Mouse (Mus musculus) heart, postnatal 36 days (tissue): ENCODE measurements at regions not wholly inside any gene's neighbourhood (a gene's known extent, or its start where the extent isn't known, plus 50 kb on each side); places are given as distances from the start of the nearest gene placed in this dataset.
"Not testable (repeated sequence)": the region's sequence is repeated elsewhere in the genome, so short reads cannot be mapped to it uniquely, and the experiment has no call there.

Experiments
- DNase-seq, 2 experiments: peaks; one replicate each; pipeline ENCODE4 v3.0.0; 2021 to 2022
- intact Hi-C: fragments of 180-260 bp; cut with DNase I; formaldehyde crosslinking; loops from one replicate; pipeline ENCODE4 v1.15.1; 2025

DNA sequence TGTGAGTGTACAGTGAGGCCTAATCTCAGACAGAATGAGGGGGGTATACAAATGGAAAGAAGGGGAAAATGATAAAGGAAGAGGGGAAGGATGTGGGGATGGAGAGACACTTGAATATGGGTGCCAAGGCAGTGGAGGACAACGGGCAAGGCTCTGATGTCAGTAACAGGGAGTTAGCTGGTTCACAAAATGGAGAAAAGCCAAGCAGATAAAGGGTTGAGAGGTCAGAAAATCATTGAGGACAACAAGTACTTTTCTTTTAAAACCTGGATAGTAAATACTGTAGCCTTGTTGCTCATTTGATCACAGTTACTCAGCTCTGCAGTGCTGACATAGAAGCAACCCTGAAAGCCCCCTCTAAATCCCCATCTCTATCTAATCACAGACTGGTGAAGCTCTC lies 588.3 kb downstream of the Pdcd6ip start:
- intact Hi-C loops = no loop called here
- no peak for DNase-seq

DNA sequence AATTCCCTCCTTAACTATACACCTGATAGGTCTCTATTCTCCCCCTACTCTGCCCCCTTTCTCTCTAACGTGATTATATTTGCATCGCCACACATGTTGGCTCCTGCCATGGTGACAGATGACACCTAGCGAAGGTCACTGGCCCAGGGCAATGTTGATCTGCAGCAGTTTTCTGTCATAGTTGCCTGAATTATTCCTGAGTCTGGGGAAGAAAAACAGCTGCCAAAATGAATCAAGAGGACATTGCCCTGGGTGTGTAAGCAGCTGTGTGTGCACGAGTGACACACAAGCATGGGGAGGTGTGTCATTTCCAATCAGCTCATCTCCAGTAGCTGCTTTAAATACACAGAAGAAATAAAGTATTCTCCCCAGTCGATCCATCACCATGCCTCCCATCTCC lies 592.5 kb downstream of the Pdcd6ip start:
- intact Hi-C loops = no loop called here
- DNase-seq = no peak

DNA sequence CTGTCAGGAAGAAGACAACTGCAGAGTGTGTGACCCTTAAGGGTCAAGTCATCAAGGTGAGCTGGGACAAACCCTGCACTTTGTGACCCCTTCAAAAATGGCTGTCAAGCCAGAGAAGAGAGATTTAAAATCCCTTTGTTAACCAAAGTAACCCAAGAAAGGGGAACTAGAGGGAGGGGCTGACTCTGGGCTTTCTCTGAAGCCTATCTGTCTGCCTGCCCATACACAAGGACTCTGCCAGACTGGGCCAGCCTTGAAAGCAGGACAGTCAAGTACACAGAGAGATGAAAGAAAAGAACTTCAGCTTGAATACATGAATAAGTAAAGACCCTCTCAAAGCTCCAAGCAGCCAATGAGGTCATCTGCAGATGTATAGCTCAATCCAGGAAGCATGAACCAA lies 595.3 kb downstream of the Pdcd6ip start:
- no peak for DNase-seq
- intact Hi-C loops = no loop called here

DNA sequence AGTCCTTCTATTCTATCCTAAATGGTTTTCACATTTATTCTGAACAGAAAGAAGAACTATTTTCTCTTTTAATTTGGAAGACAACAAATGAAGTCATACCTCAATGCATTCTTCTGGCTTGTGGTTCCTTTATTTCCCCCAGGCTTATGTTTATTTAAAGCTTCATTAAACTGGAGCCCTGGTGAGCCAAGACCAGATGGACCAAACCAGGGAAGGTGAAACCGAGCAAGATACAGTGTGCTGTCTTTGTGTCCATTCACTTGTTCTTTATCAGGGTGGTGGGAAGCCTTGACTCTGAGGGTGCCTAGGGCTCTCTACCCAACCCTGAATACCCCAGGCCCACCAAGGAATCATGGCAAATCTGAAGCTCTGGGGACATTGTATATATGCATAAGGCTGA lies 606.3 kb downstream of the Pdcd6ip start:
- DNase-seq = no peak
- intact Hi-C loops = no loop called here

DNA sequence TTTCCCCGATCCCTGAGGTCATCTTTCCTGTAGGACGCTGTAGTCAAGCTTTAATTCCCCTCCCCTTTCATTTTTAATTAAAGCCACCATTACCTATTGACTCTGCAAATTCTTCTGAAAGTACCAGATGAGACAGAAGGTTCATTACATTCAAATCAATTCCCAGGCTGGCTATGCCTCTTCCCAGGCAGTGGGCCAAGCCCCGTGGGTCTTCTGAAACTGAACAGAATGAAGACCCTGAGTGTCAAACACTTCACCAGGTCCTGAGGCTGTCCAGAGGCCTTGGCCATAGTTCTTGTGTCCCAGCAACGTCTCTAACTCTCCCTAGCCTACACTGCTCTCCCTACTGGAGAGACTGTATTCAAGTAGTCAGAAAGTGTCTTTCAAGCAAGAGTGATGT lies 607.4 kb downstream of the Pdcd6ip start:
- intact Hi-C loops = no loop called here
- no peak for DNase-seq

DNA sequence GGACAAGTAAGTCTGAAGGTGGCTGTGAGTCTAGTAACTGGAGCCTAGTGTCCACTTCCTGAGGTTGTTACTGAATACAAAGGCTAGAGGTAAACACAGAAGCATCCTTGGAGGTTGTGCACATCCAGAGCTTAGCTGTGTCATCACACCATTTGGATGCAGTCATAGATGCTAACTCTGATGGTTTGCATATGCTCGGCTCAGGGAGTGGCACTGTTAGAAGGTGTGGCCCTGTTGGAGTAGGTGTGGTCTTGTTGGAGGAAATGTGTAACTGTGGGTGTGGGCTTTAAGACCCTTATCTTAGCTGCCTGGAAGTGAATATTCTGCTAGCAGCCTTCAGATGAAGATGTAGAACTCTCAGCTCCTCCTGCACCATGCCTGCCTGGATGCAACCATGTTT lies 612.6 kb downstream of the Pdcd6ip start:
- intact Hi-C loops, DNase-seq: not testable (repeated sequence)

DNA sequence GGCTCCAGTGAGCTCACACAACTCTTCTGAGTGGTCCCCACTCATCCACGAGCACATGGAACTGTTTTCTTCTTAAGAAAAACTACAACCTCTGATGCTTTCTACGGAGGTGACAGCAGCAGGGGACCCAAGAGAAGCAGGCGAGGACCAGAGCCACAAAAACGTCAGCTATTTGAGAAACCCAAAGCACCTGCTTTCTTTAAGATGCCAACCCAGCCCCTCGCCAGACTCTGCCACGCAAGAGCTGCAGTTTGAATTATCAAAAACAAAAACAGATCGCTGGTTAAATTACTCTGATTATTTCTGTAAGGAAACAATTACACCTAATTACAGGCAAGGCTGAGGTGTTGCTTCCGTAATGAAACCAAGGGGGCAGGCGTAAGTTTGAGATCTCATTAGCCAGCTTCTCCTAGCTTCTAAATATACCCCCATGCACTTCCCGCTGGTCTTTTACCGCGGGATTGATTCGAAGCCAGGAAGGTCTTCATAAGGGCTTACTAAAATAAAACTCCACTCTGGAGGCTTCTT lies 614.1 kb downstream of the Pdcd6ip start:
- intact Hi-C loops = no loop called here
- no peak for DNase-seq

DNA sequence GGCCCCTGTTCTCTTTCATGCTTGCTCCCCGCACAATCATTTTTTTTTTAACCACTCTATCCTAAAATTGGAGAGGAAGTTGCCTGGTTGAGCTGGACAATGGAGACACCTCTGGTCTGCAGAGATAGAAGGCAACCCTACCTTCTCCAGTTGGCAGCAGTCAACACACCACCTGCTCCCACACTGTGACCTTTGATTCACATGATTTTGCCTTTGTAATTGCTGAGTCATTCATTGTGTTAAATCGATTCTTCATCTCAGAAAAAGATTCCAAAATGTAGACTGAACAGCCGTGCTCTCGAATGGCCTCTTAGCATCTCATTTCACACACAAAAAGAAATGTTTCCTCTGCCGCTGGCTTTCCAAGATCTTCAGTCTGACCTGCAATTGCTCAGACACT lies 616.2 kb downstream of the Pdcd6ip start:
- DNase-seq = no peak
- intact Hi-C loops = no loop called here

DNA sequence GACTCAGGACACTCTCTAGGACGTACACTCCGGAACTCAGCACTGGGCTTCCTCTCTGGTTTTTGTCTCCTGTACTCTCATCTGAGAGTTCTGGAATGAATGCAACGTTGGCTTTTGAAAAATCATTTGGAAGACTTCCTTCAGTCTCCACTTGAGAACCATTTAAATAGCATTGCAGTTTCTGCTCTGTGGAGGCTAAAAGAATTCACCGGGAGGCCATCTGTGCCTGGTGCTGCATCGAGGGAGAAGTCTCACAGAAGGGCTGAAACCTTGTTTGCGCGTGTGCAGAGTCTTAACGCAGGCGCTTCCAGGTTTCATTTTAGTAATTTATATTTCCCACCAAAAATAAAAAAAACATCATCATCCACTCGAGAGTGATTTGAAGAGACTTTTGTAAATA lies 620.3 kb downstream of the Pdcd6ip start:
- intact Hi-C loops = no loop called here
- DNase-seq = no peak

DNA sequence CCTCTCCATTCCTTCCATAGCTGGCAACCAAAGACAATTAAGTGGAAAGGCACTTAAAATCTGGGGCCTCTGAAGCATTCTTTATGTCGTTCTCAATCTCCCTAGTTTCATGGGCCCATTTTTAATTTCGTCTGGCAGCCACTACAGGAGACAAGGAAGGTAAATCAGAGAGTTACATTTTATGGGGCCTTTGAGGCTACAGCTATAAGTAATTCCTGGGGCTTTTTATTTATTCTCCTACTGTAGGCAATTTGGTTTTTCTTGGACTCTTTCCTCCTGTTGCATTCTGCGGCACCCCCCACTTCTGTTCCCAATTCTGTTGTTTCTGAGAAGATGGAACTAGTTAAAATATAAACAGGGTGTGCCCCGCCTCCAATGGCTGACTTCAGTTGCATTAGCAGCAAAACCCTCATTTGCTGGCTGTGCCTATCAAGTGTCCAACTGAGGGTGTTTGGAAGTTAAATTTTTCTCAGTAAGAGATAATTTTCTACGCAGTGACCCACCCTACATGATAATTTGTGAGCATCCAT lies 622.7 kb downstream of the Pdcd6ip start:
- DNase-seq = no peak
- intact Hi-C loops = no loop called here

DNA sequence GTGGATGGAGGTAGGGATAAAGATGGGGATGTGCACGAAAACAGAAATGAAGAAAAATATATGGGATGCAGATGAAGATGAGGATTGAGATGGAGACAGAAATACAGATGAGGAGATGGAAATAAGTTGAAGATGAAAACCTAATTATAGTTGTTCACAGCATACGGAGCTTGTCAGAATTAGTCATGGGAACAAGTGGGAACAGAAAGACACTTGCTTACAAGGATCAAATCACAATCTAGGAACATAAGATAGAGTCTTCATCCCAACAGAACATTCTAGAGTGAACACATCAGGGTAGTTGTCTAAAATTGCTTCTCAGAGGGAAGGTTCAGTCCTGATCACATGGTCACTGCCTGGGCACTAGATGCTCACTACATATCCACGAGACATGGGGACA lies 633.2 kb downstream of the Pdcd6ip start:
- DNase-seq = no peak
- intact Hi-C loops = no loop called here

DNA sequence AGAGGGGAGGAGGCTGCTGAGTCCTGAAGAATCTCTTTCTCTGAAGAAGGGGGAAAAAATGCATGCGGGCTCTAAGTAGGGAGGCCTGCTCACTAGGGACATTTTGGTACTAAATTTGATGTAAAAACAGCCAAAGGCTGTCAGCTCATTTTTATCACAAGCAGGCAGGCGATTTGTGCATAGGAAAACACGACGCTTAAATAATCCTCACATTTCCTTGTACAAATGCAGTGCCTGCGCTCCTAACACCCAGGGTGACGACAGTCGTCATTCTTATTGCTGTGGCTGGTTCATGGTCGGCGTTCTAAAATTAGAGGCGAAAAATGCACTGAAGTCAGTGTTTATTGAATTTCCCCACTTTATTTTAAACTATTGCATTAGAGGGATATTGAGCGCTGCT lies 650.6 kb downstream of the Pdcd6ip start:
- intact Hi-C loops = no loop called here
- DNase-seq = no peak

DNA sequence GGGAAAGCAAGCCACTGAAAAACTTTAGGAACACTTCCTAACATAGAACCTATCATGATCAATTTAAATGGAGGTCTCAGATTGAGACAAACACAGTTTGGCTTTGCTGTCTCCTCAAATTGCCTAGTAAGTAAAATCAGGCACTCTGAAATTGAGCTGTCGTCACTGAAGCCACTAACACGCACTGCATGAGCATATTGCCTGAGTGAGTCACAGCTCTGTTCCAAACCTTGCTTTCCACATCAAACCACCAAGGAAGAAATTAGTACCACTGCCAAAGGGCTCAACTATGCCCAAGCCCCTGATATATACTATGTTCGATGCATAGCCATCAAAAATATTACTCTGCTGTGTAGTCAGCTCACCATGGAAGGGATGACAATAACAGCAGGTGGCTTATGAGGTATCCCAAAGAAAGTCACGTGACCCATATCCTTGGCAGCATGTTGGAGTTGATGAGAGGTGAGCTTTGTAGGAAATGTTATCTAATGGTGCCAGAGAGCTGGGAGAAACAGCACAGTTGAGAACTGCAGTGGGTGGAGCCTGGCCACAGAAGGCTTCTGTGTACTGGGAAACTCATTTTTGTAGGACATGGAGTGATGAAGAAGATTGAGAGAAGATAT lies 663.4 kb downstream of the Pdcd6ip start:
- intact Hi-C loops = no loop called here

DNA sequence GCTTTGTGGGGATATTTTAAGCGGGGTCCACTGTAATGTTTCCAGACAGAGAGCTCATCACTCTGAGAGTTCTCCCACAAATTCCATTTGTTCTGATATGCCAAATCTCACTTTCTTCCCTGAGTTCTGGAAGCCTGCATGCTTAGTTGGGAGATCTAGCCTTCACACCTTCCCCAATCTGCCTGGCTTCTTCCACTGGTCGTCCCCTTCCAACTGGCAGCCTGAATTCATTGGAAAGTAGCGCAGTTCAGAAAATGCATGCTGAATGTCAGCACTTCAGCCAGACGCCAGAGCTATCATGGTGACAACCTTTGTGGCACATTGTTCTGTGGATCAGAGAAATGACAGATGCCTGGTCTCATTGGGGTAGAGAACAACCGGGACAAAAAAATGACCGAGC lies 667.2 kb downstream of the Pdcd6ip start:
- intact Hi-C loops = no loop called here
- no peak for DNase-seq

More for the DNA sequence above, 663.4 kb downstream of the Pdcd6ip start:
- DNase-seq = no peak

DNA sequence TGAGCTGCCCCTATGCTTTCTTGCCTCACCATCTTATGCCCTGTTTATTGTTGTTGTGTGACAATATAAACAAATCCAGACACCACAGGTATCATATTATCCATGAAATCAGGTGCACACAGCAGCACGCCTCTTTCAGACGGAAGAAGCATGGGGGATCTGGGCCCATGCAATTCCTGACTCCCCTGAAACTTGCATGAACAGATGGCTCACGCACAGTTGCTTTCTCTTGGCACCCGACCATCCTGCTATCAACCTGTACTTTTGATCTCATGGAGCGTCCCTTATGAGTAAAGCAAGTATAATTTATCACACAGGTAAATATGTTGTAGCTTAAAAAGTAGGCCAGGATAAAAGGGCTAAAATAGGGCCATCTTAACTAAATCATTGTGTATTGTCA lies 674.1 kb downstream of the Pdcd6ip start:
- intact Hi-C loops = no loop called here
- no peak for DNase-seq

DNA sequence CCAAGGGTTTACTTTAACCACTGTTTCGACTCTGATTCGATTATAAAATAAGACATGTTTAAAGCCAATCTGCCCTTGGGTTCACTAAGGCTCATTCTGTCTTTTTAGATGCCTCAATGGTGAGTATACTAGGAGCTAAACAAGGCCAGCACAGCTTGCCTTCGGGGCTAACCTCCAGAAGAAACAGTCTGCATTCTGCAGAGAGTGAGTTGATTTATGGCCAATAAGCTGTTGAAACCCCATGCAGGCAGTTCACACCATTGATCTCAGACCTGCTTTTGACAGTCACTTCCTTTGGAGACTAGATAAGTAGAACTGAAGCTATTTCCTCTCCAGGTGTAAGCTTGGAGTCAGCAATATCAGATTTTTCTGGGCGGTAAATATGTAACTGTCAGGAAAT lies 679.0 kb downstream of the Pdcd6ip start:
- no peak for DNase-seq
- intact Hi-C loops = no loop called here

DNA sequence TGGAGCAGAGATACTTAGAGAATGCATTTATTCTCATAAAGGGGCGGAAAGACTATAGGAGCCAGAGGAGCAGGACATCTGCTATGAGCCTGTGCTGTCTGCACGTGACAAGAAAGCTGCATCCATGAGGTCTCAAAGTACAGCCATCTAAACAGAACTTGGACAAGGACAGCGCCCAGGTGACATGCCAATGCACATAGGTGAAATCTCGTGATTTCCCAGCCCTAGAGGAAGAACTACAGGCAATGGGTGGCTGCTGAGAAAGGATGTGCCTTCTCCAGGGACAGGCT lies 681.2 kb downstream of the Pdcd6ip start:
- DNase-seq = no peak
- intact Hi-C loops = no loop called here

DNA sequence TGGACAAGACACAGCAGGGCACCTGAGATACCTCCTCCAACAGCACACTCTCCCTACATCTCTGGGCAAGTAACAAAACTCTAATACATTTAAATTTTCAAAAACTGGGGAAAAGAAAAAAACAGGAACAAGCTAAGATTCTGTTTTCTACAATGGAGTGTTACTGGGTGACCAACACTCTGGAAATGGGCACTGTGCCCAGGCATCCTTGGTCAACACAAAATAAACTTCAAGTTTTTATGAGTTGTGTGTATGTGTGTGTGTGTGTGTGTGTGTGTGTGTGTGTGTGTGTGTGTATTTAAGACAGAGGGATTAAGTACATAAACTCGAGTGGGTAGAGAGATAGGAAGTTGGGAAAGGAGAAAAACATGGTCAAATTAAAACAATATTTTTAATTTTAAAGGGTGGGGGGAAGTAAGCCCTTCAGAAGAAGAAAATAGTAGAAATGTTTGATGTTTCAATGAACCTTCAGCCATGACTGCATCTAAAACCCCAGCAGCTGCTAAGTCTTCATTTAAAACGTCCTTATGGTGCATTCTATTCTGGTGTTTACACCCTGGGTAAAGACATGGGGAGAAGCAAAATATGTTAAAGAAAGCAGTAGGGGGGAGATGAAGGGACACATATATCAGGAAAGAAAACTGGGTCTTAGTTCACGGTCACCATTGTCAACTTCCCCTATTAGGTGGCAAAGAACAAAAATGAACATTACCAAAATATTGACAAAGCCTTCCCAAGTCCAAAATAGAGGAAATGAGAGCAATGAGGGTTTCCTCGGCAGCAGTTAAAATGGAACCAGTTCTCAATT lies 681.8 kb downstream of the Pdcd6ip start:
- intact Hi-C loops = no loop called here
- DNase-seq = no peak

DNA sequence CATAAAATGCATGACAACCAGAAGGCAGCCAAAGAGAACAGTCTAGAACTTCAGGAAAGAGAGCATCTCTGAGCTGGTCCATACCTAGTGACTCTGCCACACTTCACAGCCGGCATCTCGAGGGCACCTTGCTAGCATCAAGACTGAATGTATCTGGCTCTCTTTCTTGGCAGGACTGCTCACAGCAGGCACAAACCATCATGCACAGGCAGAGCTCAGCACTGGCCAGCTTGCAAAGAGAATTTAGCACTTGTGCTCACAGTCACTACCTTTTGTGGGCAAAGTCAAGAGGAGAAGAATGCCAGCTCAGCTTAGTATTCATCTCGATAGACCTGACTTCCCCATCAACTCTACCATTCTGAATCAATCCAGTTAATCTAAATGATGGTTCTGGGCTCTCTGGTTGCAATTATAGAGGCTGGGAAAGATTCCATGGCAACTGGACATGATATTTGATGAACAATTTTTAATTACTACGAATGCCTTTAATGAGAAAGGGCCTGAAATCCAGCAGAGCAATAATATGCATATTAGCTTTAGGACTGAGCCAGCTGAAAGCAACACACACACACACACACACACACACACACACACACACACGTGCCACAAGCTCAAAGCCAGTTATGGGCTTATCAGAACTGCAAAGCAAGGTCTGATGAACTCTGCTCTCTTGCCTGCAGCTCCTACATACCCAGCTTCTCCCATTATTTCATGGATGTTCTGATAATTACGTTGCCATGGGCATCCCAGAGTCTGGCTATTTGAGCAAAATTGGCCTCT lies 686.0 kb downstream of the Pdcd6ip start:
- intact Hi-C loops = no loop called here

DNA sequence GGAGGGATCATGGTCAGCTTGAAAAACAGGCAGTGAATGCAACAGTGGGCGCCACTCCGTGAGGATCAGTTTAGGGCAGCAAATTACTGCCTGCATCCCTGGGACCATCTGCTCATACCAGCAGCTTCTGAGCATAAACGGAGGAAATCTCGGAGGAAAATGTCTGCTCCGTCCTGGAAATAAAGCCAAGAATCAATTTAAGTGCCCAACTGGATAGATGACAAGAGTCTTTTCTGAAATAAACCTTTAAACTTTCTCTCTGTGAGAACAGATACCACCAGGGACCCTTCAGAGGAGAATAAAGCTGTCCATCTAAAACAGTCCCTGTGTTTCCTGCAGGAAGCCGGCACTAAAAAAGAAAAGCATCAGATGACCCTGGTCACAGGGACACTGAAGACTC lies 688.5 kb downstream of the Pdcd6ip start:
- no peak for DNase-seq
- intact Hi-C loops = no loop called here

More for the DNA sequence above, 686.0 kb downstream of the Pdcd6ip start:
- DNase-seq = no peak

DNA sequence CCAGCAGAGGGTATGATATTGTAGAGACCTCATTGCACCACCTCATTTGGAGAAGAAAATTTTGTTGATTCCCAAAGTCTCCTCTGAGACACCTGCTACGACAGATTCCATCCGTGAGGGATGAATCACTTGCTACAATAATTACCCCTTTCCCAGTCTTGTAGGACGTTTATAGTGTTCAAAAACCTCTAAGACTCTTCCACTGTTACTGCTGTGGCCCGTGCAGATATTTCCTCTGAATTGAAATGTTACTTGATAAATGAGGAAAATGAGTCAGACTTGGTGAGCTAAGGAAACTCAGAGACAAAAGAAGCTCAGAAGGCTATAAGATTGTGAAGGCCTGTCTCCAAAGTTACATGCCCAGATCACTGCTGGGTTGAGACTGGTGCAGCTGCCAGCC lies 700.0 kb downstream of the Pdcd6ip start:
- intact Hi-C loops = no loop called here
- DNase-seq = no peak

DNA sequence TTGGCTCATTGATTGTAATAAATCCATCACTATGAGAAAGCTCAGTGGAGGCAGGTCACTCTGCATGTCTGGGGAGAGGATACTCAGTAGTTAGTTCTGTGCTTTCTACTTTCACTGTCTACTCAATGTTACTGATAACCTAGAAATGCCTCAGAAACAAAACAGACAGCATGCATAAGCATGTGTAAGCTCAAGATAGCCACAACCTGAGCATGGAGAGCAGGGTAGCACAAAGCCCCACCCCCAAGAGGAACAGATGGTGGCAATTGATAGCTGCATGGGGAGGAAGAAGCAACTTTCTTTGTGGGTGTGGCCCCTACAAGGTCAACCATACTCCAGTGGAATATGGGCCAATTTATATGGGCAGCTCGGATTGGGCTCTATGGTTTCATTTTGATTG lies 711.9 kb downstream of the Pdcd6ip start:
- intact Hi-C loops = no loop called here
- no peak for DNase-seq
